ENCODE assay signal across 8 mouse cellular contexts in genomic region chr7:73399501-73400044, GRCm38 (mm10). TPM values are rescaled to one million over a fixed set of nuclear protein-coding genes. Genes with fewer than 3 reads are reported as not detected.
A peak's percentile ranks its signal among the peaks of the same experiment; 100 is the strongest.
DNase-seq lines count a peak whose midpoint lies in the region; ATAC-seq and TF ChIP-seq lines count a peak whose summit lies in the region.

No protein-coding gene starts in this region.

- H3K27me3 ChIP-seq in E14TG2a.4 (ENCODE audit: insufficient read depth, low read length), result peaks cover 96% of the 10 kb centered on the region
- peaks cover 60% of the 10 kb centered on the region for H3K27me3 ChIP-seq in heart, embryonic 12.5 days (replicated peaks)
- H3K27me3 ChIP-seq in kidney, embryonic 15.5 days, result peaks cover 5% of the 10 kb centered on the region; the same call in 1 of the 2 replicates
- no peaks in the 10 kb centered on the region for H3K27me3 ChIP-seq in neural tube, embryonic 14.5 days (ENCODE audit: control insufficient read depth, insufficient read depth, low read length)

- H3K4me1 ChIP-seq in E14TG2a.4 (replicated peaks; ENCODE audit: low read depth, low read length), result peaks cover 58% of the 10 kb centered on the region
- H3K4me1 ChIP-seq in heart, embryonic 12.5 days (replicated peaks), result peaks cover 29% of the 10 kb centered on the region
- H3K4me1 ChIP-seq in kidney, embryonic 15.5 days, result peaks cover 80% of the 10 kb centered on the region
- H3K4me1 ChIP-seq in neural tube, embryonic 14.5 days (ENCODE audit: control insufficient read depth, insufficient read depth, low read length), result peaks cover 41% of the 10 kb centered on the region

- peak; percentile 51; the same call in 1 of the 2 replicates for ATAC-seq in heart, embryonic 12.5 days (ENCODE audit: insufficient number of reproducible peaks, low FRiP score)
- peak; percentile 62 for ATAC-seq in kidney, embryonic 15.5 days (replicated peaks; ENCODE audit: low FRiP score)
- peak; percentile 73 for ATAC-seq in neural tube, embryonic 14.5 days (ENCODE audit: low read depth)

- no peaks in the 10 kb centered on the region for H3K36me3 ChIP-seq in E14TG2a.4 (ENCODE audit: insufficient read depth, low read length)
- no peaks in the 10 kb centered on the region for H3K36me3 ChIP-seq in heart, embryonic 12.5 days
- no peaks in the 10 kb centered on the region for H3K36me3 ChIP-seq in kidney, embryonic 15.5 days
- H3K36me3 ChIP-seq in neural tube, embryonic 14.5 days (ENCODE audit: control insufficient read depth, insufficient read depth, low read length), result no peaks in the 10 kb centered on the region

- peak overlapping the region; percentile 78 for H3K4me2 ChIP-seq in heart, embryonic 12.5 days
- peak overlapping the region; percentile 74 for H3K4me2 ChIP-seq in kidney, embryonic 15.5 days
- H3K4me2 ChIP-seq in neural tube, embryonic 14.5 days (ENCODE audit: low read depth, low read length), result peak overlapping the region; percentile 45

- no peak overlapping the region for H3K27ac ChIP-seq in heart, embryonic 12.5 days (ENCODE audit: poor library complexity, severe bottlenecking)
- H3K27ac ChIP-seq in kidney, embryonic 15.5 days, result peak overlapping the region; percentile 65; the same call in 1 of the 2 replicates
- peak overlapping the region; percentile 78 for H3K27ac ChIP-seq in neural tube, embryonic 14.5 days (ENCODE audit: low read depth, low read length)

- DNase-seq in adrenal gland, postnatal 25 days, result peak; percentile 79
- DNase-seq in embryo, embryonic 9.5 days (ENCODE audit: extremely low spot score), result peak; percentile 90
- peak; percentile 81 to 89 for DNase-seq in lung, adult 18-20 months
- peak; percentile 81 for DNase-seq in yolk sac, embryonic 10.5 days (ENCODE audit: low spot score)

- TF ChIP-seq CTCF in E14TG2a.4 (conservative IDR thresholded peaks at IDR 0.05; ENCODE audit: low read length), result peak; percentile 65

- WGBS in heart, embryonic 12.5 days, result 1% methylated on average over 19 of the region's 19 CpGs
- WGBS in kidney, embryonic 15.5 days, result 2% methylated on average over 19 of the region's 19 CpGs
- WGBS in neural tube, embryonic 14.5 days, result 2% methylated on average over 19 of the region's 19 CpGs

- peak overlapping the region; percentile 42; the same call in 1 of the 2 replicates for H3K9ac ChIP-seq in heart, embryonic 12.5 days
- peak overlapping the region; percentile 5; the same call in 1 of the 2 replicates for H3K9ac ChIP-seq in kidney, embryonic 15.5 days
- H3K9ac ChIP-seq in neural tube, embryonic 14.5 days (replicated peaks; ENCODE audit: low read depth, low read length), result peak overlapping the region; percentile 32

- peak overlapping the region; percentile 70 for H3K4me3 ChIP-seq in E14TG2a.4 (replicated peaks; ENCODE audit: low read length)
- H3K4me3 ChIP-seq in heart, embryonic 12.5 days, result peak overlapping the region; percentile 38
- peak overlapping the region; percentile 41 for H3K4me3 ChIP-seq in kidney, embryonic 15.5 days (replicated peaks)
- H3K4me3 ChIP-seq in neural tube, embryonic 14.5 days (ENCODE audit: low read depth, low read length), result peak overlapping the region; percentile 13

- H3K9me3 ChIP-seq in E14TG2a.4 (ENCODE audit: low read length), result no peaks in the 10 kb centered on the region
- no peaks in the 10 kb centered on the region for H3K9me3 ChIP-seq in heart, embryonic 12.5 days (replicated peaks)
- no peaks in the 10 kb centered on the region for H3K9me3 ChIP-seq in kidney, embryonic 15.5 days (replicated peaks)
- H3K9me3 ChIP-seq in neural tube, embryonic 14.5 days (ENCODE audit: control insufficient read depth, low read length), result no peaks in the 10 kb centered on the region

RNA-seq across cellular contexts. Expression of gene Rgma, which starts 24.3 kb away (rescaled TPM):
- 7.7 and 9.9 TPM in 2 replicates for total RNA-seq in adrenal gland, postnatal 25 days (2021)
- 3.5 and 3.7 TPM in 2 replicates for polyA plus RNA-seq in heart, embryonic 12.5 days (2016; fragmentation: Nextera tagmentation; extraction: Ambion mirVana)
- 11.7 and 13.7 TPM in 2 replicates for polyA plus RNA-seq in kidney, embryonic 15.5 days (2015; fragmentation: Nextera tagmentation; extraction: Ambion mirVana)
- 46.6 and 58.4 TPM in 2 replicates for polyA plus RNA-seq in neural tube, embryonic 14.5 days (2014; fragmentation: Nextera tagmentation; extraction: Ambion mirVana)

Comparison
In these comparisons a context has a peak if more than half of its experiments do, and no peak if none do; other contexts are left out.
1. H3K4me3 ChIP-seq: peak in every context shown above with its lines; median percentile 70 in E14TG2a.4; 41 in kidney, embryonic 15.5 days; 38 in heart, embryonic 12.5 days; 13 in neural tube, embryonic 14.5 days.